Mouse (Mus musculus) megakaryocyte, adult 5-6 weeks (primary cell): ENCODE data around the gene Prop1. TPM values are rescaled to one million over a fixed set of nuclear protein-coding genes. Genes with fewer than 3 reads are reported as not detected.

Source experiments
- total RNA-seq, 2 experiments: library from RNA; stranded (forward) in 1 of 2; stranded (reverse) in 1 of 2; fragments of 153-499, 151-499 nt in 1 of 2; fragments of 221-1000, 200-1000 nt in 1 of 2; gene quantifications; 2 replicates each; pipeline versions ENCODE4 v1.2.3 to v1.2.4; 2015 to 2017

The Prop1 gene
- total RNA-seq, 2 experiments from 2014 or later, result not detected

Other genes with a start within 250 kb of the Prop1 start
- 0.02 and 0.18 TPM in 2 replicates for gene Zfp354c, start 126.0 kb downstream of the Prop1 start, total RNA-seq (2015)
- 0.04 and 0.33 TPM in 2 replicates for gene Zfp354c, start 126.0 kb downstream of the Prop1 start, total RNA-seq (2017)
- gene Zfp879, start 112.2 kb downstream of the Prop1 start, total RNA-seq (2015), result not detected in 2 replicates
- gene Zfp879, start 112.2 kb downstream of the Prop1 start, total RNA-seq (2017), result not detected in 2 replicates
- 0.73 and 1.9 TPM in 2 replicates for gene Grm6, start 103.1 kb downstream of the Prop1 start, total RNA-seq (2015)
- gene Grm6, start 103.1 kb downstream of the Prop1 start, total RNA-seq (2017), result 0.11 and 0.89 TPM in 2 replicates
- not detected in 2 replicates for gene Zfp454, start 66.1 kb downstream of the Prop1 start, total RNA-seq (2015)
- not detected in 2 replicates for gene Zfp454, start 66.1 kb downstream of the Prop1 start, total RNA-seq (2017)
- gene Zfp2, start 37.6 kb downstream of the Prop1 start, total RNA-seq (2015), result 0.11 and 0.80 TPM in 2 replicates
- not detected in 2 replicates for gene Zfp2, start 37.6 kb downstream of the Prop1 start, total RNA-seq (2017)
- not detected in 2 replicates for gene Zfp354b, start 22.1 kb downstream of the Prop1 start, total RNA-seq (2015)
- gene Zfp354b, start 22.1 kb downstream of the Prop1 start, total RNA-seq (2017), result 0.16 TPM in 1 of 2 replicates, not detected in the other
- not detected in 2 replicates for gene 4933414I15Rik, start 10.0 kb downstream of the Prop1 start, total RNA-seq (2015)
- not detected in 2 replicates for gene 4933414I15Rik, start 10.0 kb downstream of the Prop1 start, total RNA-seq (2017)
- gene Olfr1378, start 12.8 kb upstream of the Prop1 start, total RNA-seq (2015), result not detected in 2 replicates
- not detected in 2 replicates for gene Olfr1378, start 12.8 kb upstream of the Prop1 start, total RNA-seq (2017)
- not detected in 2 replicates for gene Olfr1377, start 28.2 kb upstream of the Prop1 start, total RNA-seq (2015)
- gene Olfr1377, start 28.2 kb upstream of the Prop1 start, total RNA-seq (2017), result not detected in 2 replicates
- not detected in 2 replicates for gene Olfr51, start 49.8 kb upstream of the Prop1 start, total RNA-seq (2015)
- not detected in 2 replicates for gene Olfr51, start 49.8 kb upstream of the Prop1 start, total RNA-seq (2017)
- gene Olfr54, start 60.5 kb upstream of the Prop1 start, total RNA-seq (2015), result not detected in 2 replicates
- gene Olfr54, start 60.5 kb upstream of the Prop1 start, total RNA-seq (2017), result 0.18 TPM in 1 of 2 replicates, not detected in the other
- gene Olfr1375, start 94.3 kb upstream of the Prop1 start, total RNA-seq (2015), result not detected in 2 replicates
- gene Olfr1375, start 94.3 kb upstream of the Prop1 start, total RNA-seq (2017), result not detected in 2 replicates
- gene Zfp354a, start 105.5 kb upstream of the Prop1 start, total RNA-seq (2015), result not detected in 2 replicates
- 0.22 TPM in 1 of 2 replicates, not detected in the other for gene Zfp354a, start 105.5 kb upstream of the Prop1 start, total RNA-seq (2017)